Mouse (Mus musculus) midbrain, embryonic 11.5 days (tissue): ENCODE measurements around the gene Ltbp1. TPM values are rescaled to one million over a fixed set of nuclear protein-coding genes. Genes with fewer than 3 reads are reported as not detected.

Experiments used
- ATAC-seq: fragments of 200-750 bp; cut with Nextera tagmentation; 2 replicates; pipeline ENCODE4 v1.8.0; 2017; ENCODE audit warnings: moderate TSS enrichment, moderate library complexity; ENCODE audit not compliant: low FRiP score
- DNase-seq: peaks from one replicate; pipeline ENCODE4 v3.0.0; 2015; ENCODE audit warnings: low spot score; ENCODE audit errors: missing footprints
- H3K27ac ChIP-seq: fragments of 300-500 bp; sonication (generic); 2 replicates; pipeline ENCODE4 v1.5.1; 2014; ENCODE audit warnings: low read depth, low read length
- H3K27me3 ChIP-seq: fragments of 300-500 bp; sonication (generic); 2 replicates; pipeline ENCODE4 v1.6.1; 2014; ENCODE audit warnings: mild to moderate bottlenecking, low read length, moderate library complexity, mixed read lengths; ENCODE audit not compliant: control insufficient read depth, insufficient read depth
- H3K36me3 ChIP-seq: fragments of 300-500 bp; sonication (generic); 2 replicates; pipeline ENCODE4 v1.6.1; 2014; ENCODE audit warnings: mild to moderate bottlenecking, low read length, moderate library complexity, mixed read lengths; ENCODE audit not compliant: control insufficient read depth, insufficient read depth
- H3K4me1 ChIP-seq: fragments of 300-500 bp; sonication (generic); 2 replicates; pipeline ENCODE4 v1.6.1; 2014; ENCODE audit warnings: low read length; ENCODE audit not compliant: control insufficient read depth, insufficient read depth
- H3K4me2 ChIP-seq: fragments of 300-500 bp; sonication (generic); 2 replicates; pipeline ENCODE4 v1.6.1; 2014; ENCODE audit warnings: mild to moderate bottlenecking, moderate library complexity
- H3K4me3 ChIP-seq: fragments of 300-500 bp; sonication (generic); 2 replicates; pipeline ENCODE4 v1.5.1; 2014; ENCODE audit warnings: low read depth, low read length
- H3K9ac ChIP-seq: fragments of 300-500 bp; sonication (generic); 2 replicates; pipeline ENCODE4 v1.6.1; 2014; ENCODE audit warnings: low read length
- H3K9me3 ChIP-seq: fragments of 300-500 bp; sonication (generic); 2 replicates; pipeline ENCODE4 v1.6.1; 2016; ENCODE audit warnings: low read length; ENCODE audit not compliant: control insufficient read depth
- WGBS: fragments of 180-500 bp; shearing (Covaris S2); extraction: QIAGEN DNeasy Blood & Tissue Kit; methylation state at CpG from one replicate; pipeline ENCODE4 v1.1.7; 2014; 5-methylcytosine and 5-hydroxymethylcytosine counted together
- polyA plus RNA-seq: library from polyadenylated mRNA; unstranded; fragments of >200 nt; fragmentation: Nextera tagmentation; extraction: Ambion mirVana; gene quantifications from 2 replicates; pipeline ENCODE4 v1.2.1, GENCODE M21; 2014

Gene Ltbp1
- polyA plus RNA-seq, 1 experiment from 2014 or later = 6.2 TPM

GRCm38 (mm10) chr17:75272446-75272845 is 267.1 kb downstream of the Ltbp1 start:
- H3K9ac ChIP-seq = no peak overlapping the region
- H3K27me3 ChIP-seq = no peaks in the 10 kb centered on the region
- ATAC-seq (no peak), DNase-seq (no peak)
- H3K36me3 ChIP-seq = no peaks in the 10 kb centered on the region
- H3K4me1 ChIP-seq = no peaks in the 10 kb centered on the region
- H3K9me3 ChIP-seq = no peaks in the 10 kb centered on the region
- no peak overlapping the region for H3K27ac ChIP-seq
- no peak overlapping the region for H3K4me3 ChIP-seq
- WGBS = 87% methylated on average over 3 of the region's 3 CpGs
- H3K4me2 ChIP-seq = no peak overlapping the region

- H3K36me3 ChIP-seq = no peaks in the 10 kb centered on the region
- H3K27me3 ChIP-seq = no peaks in the 10 kb centered on the region
- DNase-seq = peak; percentile 8
- no peaks in the 10 kb centered on the region for H3K9me3 ChIP-seq
- H3K27ac ChIP-seq = no peak overlapping the region
- H3K4me3 ChIP-seq = no peak overlapping the region
- no peak overlapping the region for H3K4me2 ChIP-seq
- H3K4me1 ChIP-seq = no peaks in the 10 kb centered on the region
- H3K9ac ChIP-seq = no peak overlapping the region
- no peak for ATAC-seq
- 86% methylated on average over 1 of the region's 1 CpGs for WGBS
These were observed 267.9 kb downstream of the Ltbp1 start for GRCm38 (mm10) chr17:75273272-75273671.

DNA sequence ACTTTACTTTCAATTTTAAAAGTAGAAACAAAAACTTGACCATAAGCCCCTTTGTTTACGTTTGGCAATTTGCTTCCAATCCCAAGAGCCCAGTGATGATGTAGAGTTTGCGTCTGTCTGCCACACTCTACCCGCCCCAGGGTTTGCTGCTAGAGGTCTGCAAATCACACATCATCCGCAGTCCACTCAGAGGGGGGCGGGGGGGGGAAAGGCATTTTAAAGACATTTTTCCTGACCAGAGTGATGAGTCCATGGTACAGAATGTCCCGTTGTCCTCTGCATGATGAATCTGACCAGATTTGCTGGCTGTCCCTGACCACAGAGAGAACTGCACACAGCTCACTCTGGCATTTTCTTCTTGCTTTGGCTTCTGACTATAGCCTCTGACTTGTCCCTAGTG is 269.9 kb downstream of the Ltbp1 start:
- WGBS = 85% methylated on average over 6 of the region's 6 CpGs

DNA sequence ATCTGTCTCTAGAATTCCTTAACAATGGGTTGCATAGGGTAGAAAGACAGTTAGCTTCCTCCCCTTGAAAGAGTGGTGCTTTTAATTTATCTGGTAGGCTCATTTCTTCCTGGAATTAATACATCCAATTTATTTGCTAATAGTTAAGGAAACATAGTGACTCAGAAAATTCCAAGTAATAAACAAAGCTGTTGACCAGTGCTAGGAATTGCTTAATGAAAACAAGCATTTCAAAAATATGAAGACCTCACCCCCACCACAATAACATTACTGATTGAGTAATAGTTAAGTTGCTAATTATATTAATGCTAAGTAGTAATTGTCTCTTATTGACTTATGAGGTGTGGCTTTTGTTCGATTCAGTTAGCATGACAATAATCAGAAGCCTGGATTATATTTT is 272.7 kb downstream of the Ltbp1 start:
- no peak overlapping the region for H3K9ac ChIP-seq
- no peak overlapping the region for H3K4me2 ChIP-seq
- no peaks in the 10 kb centered on the region for H3K27me3 ChIP-seq
- no peaks in the 10 kb centered on the region for H3K4me1 ChIP-seq
- H3K36me3 ChIP-seq = no peaks in the 10 kb centered on the region
- H3K27ac ChIP-seq = no peak overlapping the region
- ATAC-seq (no peak), DNase-seq (peak; percentile 53)
- no peaks in the 10 kb centered on the region for H3K9me3 ChIP-seq
- H3K4me3 ChIP-seq = no peak overlapping the region
- WGBS = 88% methylated on average over 1 of the region's 1 CpGs

More for the DNA sequence above, 269.9 kb downstream of the Ltbp1 start:
- Histone ChIP-seq H3K9ac (no peak overlapping the region), H3K4me1 (no peaks in the 10 kb centered on the region), H3K36me3 (no peaks in the 10 kb centered on the region), H3K4me3 (no peak overlapping the region), H3K27me3 (no peaks in the 10 kb centered on the region), H3K27ac (no peak overlapping the region), H3K9me3 (no peaks in the 10 kb centered on the region), H3K4me2 (no peak overlapping the region)
- DNase-seq (peak; percentile 28), ATAC-seq (no peak)

- Histone ChIP-seq H3K4me2 (no peak overlapping the region), H3K9ac (no peak overlapping the region), H3K9me3 (no peaks in the 10 kb centered on the region), H3K4me1 (no peaks in the 10 kb centered on the region), H3K27me3 (no peaks in the 10 kb centered on the region), H3K27ac (no peak overlapping the region), H3K36me3 (no peaks in the 10 kb centered on the region), H3K4me3 (no peak overlapping the region)
- ATAC-seq (no peak), DNase-seq (peak; percentile 14)
- 42% methylated on average over 6 of the region's 6 CpGs for WGBS
These were observed 273.2 kb downstream of the Ltbp1 start for GRCm38 (mm10) chr17:75278561-75278960.

- WGBS = 71% methylated on average over 5 of the region's 5 CpGs
- Histone ChIP-seq H3K27me3 (no peaks in the 10 kb centered on the region), H3K27ac (no peak overlapping the region)
These were observed 276.0 kb downstream of the Ltbp1 start for GRCm38 (mm10) chr17:75281345-75281744.

GRCm38 (mm10) chr17:75284876-75285708 is 279.7 kb downstream of the Ltbp1 start:
- no peak overlapping the region for H3K4me2 ChIP-seq
- no peaks in the 10 kb centered on the region for H3K9me3 ChIP-seq
- no peak overlapping the region for H3K9ac ChIP-seq
- no peaks in the 10 kb centered on the region for H3K4me1 ChIP-seq
- no peak overlapping the region for H3K27ac ChIP-seq
- H3K4me3 ChIP-seq = no peak overlapping the region
- WGBS = 90% methylated on average over 9 of the region's 9 CpGs
- DNase-seq (no peak), ATAC-seq (no peak)
- no peaks in the 10 kb centered on the region for H3K36me3 ChIP-seq
- H3K27me3 ChIP-seq = no peaks in the 10 kb centered on the region

More at GRCm38 (mm10) chr17:75281345-75281744, 276.0 kb downstream of the Ltbp1 start:
- Histone ChIP-seq H3K9me3 (no peaks in the 10 kb centered on the region), H3K4me2 (no peak overlapping the region), H3K36me3 (no peaks in the 10 kb centered on the region), H3K9ac (no peak overlapping the region), H3K4me3 (no peak overlapping the region), H3K4me1 (no peaks in the 10 kb centered on the region)
- DNase-seq = no peak
- no peak for ATAC-seq

- 89% methylated on average over 3 of the region's 3 CpGs for WGBS
These were observed 287.6 kb downstream of the Ltbp1 start for GRCm38 (mm10) chr17:75292986-75293385.

GRCm38 (mm10) chr17:75293725-75294124 is 288.4 kb downstream of the Ltbp1 start:
- ATAC-seq = no peak
- Histone ChIP-seq H3K4me3 (no peak overlapping the region), H3K9ac (no peak overlapping the region), H3K9me3 (no peaks in the 10 kb centered on the region), H3K4me1 (no peaks in the 10 kb centered on the region), H3K4me2 (no peak overlapping the region), H3K27me3 (no peaks in the 10 kb centered on the region), H3K27ac (no peak overlapping the region), H3K36me3 (no peaks in the 10 kb centered on the region)
- 85% methylated on average over 3 of the region's 3 CpGs for WGBS
- DNase-seq = no peak

More at GRCm38 (mm10) chr17:75292986-75293385, 287.6 kb downstream of the Ltbp1 start:
- no peak overlapping the region for H3K4me3 ChIP-seq
- no peak overlapping the region for H3K4me2 ChIP-seq
- ATAC-seq = no peak
- no peaks in the 10 kb centered on the region for H3K9me3 ChIP-seq
- DNase-seq = no peak
- H3K4me1 ChIP-seq = no peaks in the 10 kb centered on the region
- no peak overlapping the region for H3K27ac ChIP-seq
- H3K27me3 ChIP-seq = no peaks in the 10 kb centered on the region
- H3K9ac ChIP-seq = no peak overlapping the region
- no peaks in the 10 kb centered on the region for H3K36me3 ChIP-seq
